Mouse (Mus musculus) neural tube, embryonic 13.5 days (tissue): Measurements from ENCODE around the gene H2al1c. TPM values are rescaled to one million over a fixed set of nuclear protein-coding genes. Genes with fewer than 3 reads are reported as not detected.
"Not testable (repeated sequence)": the region's sequence is repeated elsewhere in the genome, so short reads cannot be mapped to it uniquely, and the experiment has no call there.

Source experiments
- ATAC-seq: fragments of 200-750 bp; cut with Nextera tagmentation; 2 replicates; pipeline ENCODE4 v1.8.0; 2017; ENCODE audit warnings: low read depth, mild to moderate bottlenecking, moderate TSS enrichment, moderate library complexity
- H3K27ac ChIP-seq: fragments of 300-500 bp; sonication (generic); replicated peaks from 2 replicates; pipeline ENCODE4 v1.5.1; 2015; ENCODE audit warnings: moderate library complexity, mild to moderate bottlenecking, inconsistent platforms
- H3K27me3 ChIP-seq: fragments of 300-500 bp; sonication (generic); 2 replicates; pipeline ENCODE4 v1.6.1; 2015; ENCODE audit warnings: mild to moderate bottlenecking, inconsistent platforms
- H3K36me3 ChIP-seq: fragments of 300-500 bp; sonication (generic); 2 replicates; pipeline ENCODE4 v1.6.1; 2015; ENCODE audit warnings: mild to moderate bottlenecking, inconsistent platforms
- H3K4me1 ChIP-seq: fragments of 300-500 bp; sonication (generic); replicated peaks from 2 replicates; pipeline ENCODE4 v1.6.1; 2015; ENCODE audit warnings: inconsistent platforms
- H3K4me2 ChIP-seq: fragments of 300-500 bp; sonication (generic); 2 replicates; pipeline ENCODE4 v1.6.1; 2015; ENCODE audit warnings: inconsistent platforms, mild to moderate bottlenecking, moderate library complexity
- H3K4me3 ChIP-seq: fragments of 300-500 bp; sonication (generic); 2 replicates; pipeline ENCODE4 v1.5.1; 2015; ENCODE audit warnings: mild to moderate bottlenecking, inconsistent platforms
- H3K9ac ChIP-seq: fragments of 300-500 bp; sonication (generic); 2 replicates; pipeline ENCODE4 v1.6.1; 2015; ENCODE audit warnings: moderate library complexity, mild to moderate bottlenecking, inconsistent platforms
- H3K9me3 ChIP-seq: fragments of 300-500 bp; sonication (generic); 2 replicates; pipeline ENCODE4 v1.6.1; 2016; ENCODE audit warnings: inconsistent platforms
- WGBS: fragments of 180-500 bp; shearing (Covaris S2); methylation state at CpG from one replicate; pipeline ENCODE4 v1.1.7; 2015; 5-methylcytosine and 5-hydroxymethylcytosine counted together
- polyA plus RNA-seq: library from polyadenylated mRNA; unstranded; fragments of >200 nt; fragmentation: Nextera tagmentation; extraction: Ambion mirVana; gene quantifications from 2 replicates; pipeline ENCODE4 v1.2.1, GENCODE M21; 2015

Gene H2al1c
- polyA plus RNA-seq, 1 experiment from 2014 or later, result not detected

GRCm38 (mm10) chrX:11314858-11315257, 9.4 kb downstream of the H2al1c start, which contains the start of gene H2al1f:
Gene H2al1f (plus strand): TSS chrX:11315158.
- not testable (repeated sequence) for ATAC-seq, H3K36me3 ChIP-seq
- no CpG with 5 or more reads among the region's 6 CpGs for WGBS

GRCm38 (mm10) chrX:11317956-11318355, 12.5 kb downstream of the H2al1c start, which contains the start of gene H2al1g:
Gene H2al1g (plus strand): TSS chrX:11318256.
- H3K4me1 ChIP-seq, H3K36me3 ChIP-seq, H3K4me2 ChIP-seq, ATAC-seq, H3K4me3 ChIP-seq, H3K9ac ChIP-seq, H3K27ac ChIP-seq, H3K9me3 ChIP-seq, H3K27me3 ChIP-seq: not testable (repeated sequence)
- WGBS, result no CpG with 5 or more reads among the region's 3 CpGs

More at GRCm38 (mm10) chrX:11314858-11315257, 9.4 kb downstream of the H2al1c start, which contains the start of gene H2al1f:
- H3K9me3 ChIP-seq, H3K4me3 ChIP-seq, H3K27ac ChIP-seq, H3K9ac ChIP-seq, H3K4me2 ChIP-seq, H3K4me1 ChIP-seq, H3K27me3 ChIP-seq: not testable (repeated sequence)

GRCm38 (mm10) chrX:11321192-11321591, 15.7 kb downstream of the H2al1c start, which contains the start of gene H2al1h:
Gene H2al1h (plus strand): TSS chrX:11321492.
- not testable (repeated sequence) for H3K9ac ChIP-seq, ATAC-seq, H3K4me1 ChIP-seq, H3K4me2 ChIP-seq, H3K36me3 ChIP-seq, H3K4me3 ChIP-seq, H3K9me3 ChIP-seq, H3K27me3 ChIP-seq, H3K27ac ChIP-seq
- WGBS, result no CpG with 5 or more reads among the region's 6 CpGs

- H3K27ac ChIP-seq, ATAC-seq, H3K27me3 ChIP-seq, H3K4me1 ChIP-seq, H3K4me2 ChIP-seq, H3K9me3 ChIP-seq, H3K9ac ChIP-seq, H3K4me3 ChIP-seq, H3K36me3 ChIP-seq: not testable (repeated sequence)
- 97% methylated on average over 3 of the region's 5 CpGs for WGBS
Measured at GRCm38 (mm10) chrX:11324359-11324758, 18.9 kb downstream of the H2al1c start, which contains the start of gene H2al1i. Gene H2al1i (plus strand): TSS chrX:11324659.

- 85% methylated on average over 2 of the region's 2 CpGs for WGBS
- not testable (repeated sequence) for H3K4me3 ChIP-seq, ATAC-seq, H3K4me1 ChIP-seq, H3K36me3 ChIP-seq, H3K27ac ChIP-seq, H3K9ac ChIP-seq, H3K27me3 ChIP-seq, H3K9me3 ChIP-seq, H3K4me2 ChIP-seq
Measured at GRCm38 (mm10) chrX:11327522-11327921, 22.1 kb downstream of the H2al1c start, which contains the start of gene H2al1j. Gene H2al1j (plus strand): TSS chrX:11327822.

GRCm38 (mm10) chrX:11345762-11346161, 40.3 kb downstream of the H2al1c start:
- Histone ChIP-seq H3K4me1 (no peaks in the 10 kb centered on the region), H3K27ac (no peak overlapping the region), H3K4me3 (no peak overlapping the region), H3K4me2 (no peak overlapping the region), H3K36me3 (no peaks in the 10 kb centered on the region), H3K27me3 (peaks cover 4% of the 10 kb centered on the region; the same call in 1 of the 2 replicates), H3K9ac (no peak overlapping the region), H3K9me3 (no peaks in the 10 kb centered on the region)
- ATAC-seq, result no peak
- 63% methylated on average over 9 of the region's 9 CpGs for WGBS

GRCm38 (mm10) chrX:11346756-11347155, 41.3 kb downstream of the H2al1c start:
- no peak overlapping the region for H3K4me2 ChIP-seq

More at GRCm38 (mm10) chrX:11346756-11347155, 41.3 kb downstream of the H2al1c start:
- WGBS, result 89% methylated on average over 3 of the region's 3 CpGs
- no peak overlapping the region for H3K27ac ChIP-seq
- H3K4me3 ChIP-seq, result no peak overlapping the region
- H3K4me1 ChIP-seq, result no peaks in the 10 kb centered on the region
- H3K9ac ChIP-seq, result no peak overlapping the region
- ATAC-seq, result no peak
- H3K27me3 ChIP-seq, result peaks cover 4% of the 10 kb centered on the region; the same call in 1 of the 2 replicates
- no peaks in the 10 kb centered on the region for H3K36me3 ChIP-seq
- H3K9me3 ChIP-seq, result no peaks in the 10 kb centered on the region

Other genes with a start within 250 kb of the H2al1c start
- gene H2al1a, start 6.4 kb upstream of the H2al1c start, polyA plus RNA-seq, result not detected in 2 replicates
- not detected in 2 replicates for gene H2al1b, start 3.2 kb upstream of the H2al1c start, polyA plus RNA-seq
- gene H2al1d, start 3.2 kb downstream of the H2al1c start, polyA plus RNA-seq, result not detected in 2 replicates
- not detected in 2 replicates for gene H2al1e, start 6.3 kb downstream of the H2al1c start, polyA plus RNA-seq
- not detected in 2 replicates for gene H2al1f, start 9.5 kb downstream of the H2al1c start, polyA plus RNA-seq
- gene H2al1g, start 12.6 kb downstream of the H2al1c start, polyA plus RNA-seq, result not detected in 2 replicates
- not detected in 2 replicates for gene H2al1h, start 15.8 kb downstream of the H2al1c start, polyA plus RNA-seq
- gene H2al1i, start 19.0 kb downstream of the H2al1c start, polyA plus RNA-seq, result not detected in 2 replicates
- gene H2al1j, start 22.2 kb downstream of the H2al1c start, polyA plus RNA-seq, result not detected in 2 replicates